Mouse (Mus musculus) liver, embryonic 11.5 days (tissue): ENCODE data around the gene Il17re. TPM values are rescaled to one million over a fixed set of nuclear protein-coding genes. Genes with fewer than 3 reads are reported as not detected.

Experiments used
- ATAC-seq: fragments of 200-750 bp; cut with Nextera tagmentation; replicated peaks from 2 replicates; pipeline ENCODE4 v1.8.0; 2017; ENCODE audit warnings: moderate number of reproducible peaks, mild to moderate bottlenecking, moderate TSS enrichment, moderate library complexity; ENCODE audit not compliant: low FRiP score
- DNase-seq: peaks from one replicate; pipeline ENCODE4 v3.0.0-alpha.2; 2017; ENCODE audit warnings: low spot score
- H3K27ac ChIP-seq: fragments of 300-500 bp; sonication (generic); 2 replicates; pipeline ENCODE4 v1.5.1; 2014; ENCODE audit warnings: mild to moderate bottlenecking, low read depth, low read length, control low read depth
- H3K27me3 ChIP-seq: fragments of 300-500 bp; sonication (generic); replicated peaks from 2 replicates; pipeline ENCODE4 v1.6.1; 2014; ENCODE audit warnings: low read length, mixed read lengths; ENCODE audit not compliant: control insufficient read depth, insufficient read depth
- H3K36me3 ChIP-seq: fragments of 300-500 bp; sonication (generic); 2 replicates; pipeline ENCODE4 v1.6.1; 2014; ENCODE audit warnings: mild to moderate bottlenecking, low read length, moderate library complexity, mixed read lengths; ENCODE audit not compliant: control insufficient read depth, insufficient read depth
- H3K4me1 ChIP-seq: fragments of 300-500 bp; sonication (generic); replicated peaks from 2 replicates; pipeline ENCODE4 v1.6.1; 2014; ENCODE audit warnings: low read length, mixed read lengths; ENCODE audit not compliant: control insufficient read depth, insufficient read depth
- H3K4me2 ChIP-seq: fragments of 300-500 bp; sonication (generic); 2 replicates; pipeline ENCODE4 v1.6.1; 2014; ENCODE audit warnings: mild to moderate bottlenecking, control low read depth, moderate library complexity
- H3K4me3 ChIP-seq: fragments of 300-500 bp; sonication (generic); 2 replicates; pipeline ENCODE4 v1.5.1; 2014; ENCODE audit warnings: low read depth, low read length, control low read depth
- H3K9ac ChIP-seq: fragments of 300-500 bp; sonication (generic); 2 replicates; pipeline ENCODE4 v1.6.1; 2014; ENCODE audit warnings: low read depth, low read length, control low read depth
- H3K9me3 ChIP-seq: fragments of 300-500 bp; sonication (generic); 2 replicates; pipeline ENCODE4 v1.6.1; 2016; ENCODE audit warnings: low read length, inconsistent platforms, mixed read lengths; ENCODE audit not compliant: control insufficient read depth
- WGBS: fragments of 180-500 bp; shearing (Covaris S2); extraction: QIAGEN DNeasy Blood & Tissue Kit; methylation state at CpG from one replicate; pipeline ENCODE4 v1.1.7; 2014; 5-methylcytosine and 5-hydroxymethylcytosine counted together
- polyA plus RNA-seq: library from polyadenylated mRNA; unstranded; fragments of >200 nt; fragmentation: Nextera tagmentation; extraction: Ambion mirVana; gene quantifications from 2 replicates; pipeline ENCODE4 v1.2.1, GENCODE M21; 2014

Il17re gene
- polyA plus RNA-seq, 1 experiment from 2014 or later, result 1.5 TPM

GRCm38 (mm10) chr6:113427397-113427796 is 30.9 kb upstream of the Il17re start:
- DNase-seq (no peak), ATAC-seq (no peak)
- Histone ChIP-seq H3K4me2 (no peak overlapping the region), H3K36me3 (no peaks in the 10 kb centered on the region), H3K4me1 (no peaks in the 10 kb centered on the region), H3K27me3 (no peaks in the 10 kb centered on the region), H3K4me3 (no peak overlapping the region), H3K9me3 (no peaks in the 10 kb centered on the region), H3K27ac (no peak overlapping the region), H3K9ac (no peak overlapping the region)
- 64% methylated on average over 3 of the region's 3 CpGs for WGBS

GRCm38 (mm10) chr6:113428006-113428405 is 30.3 kb upstream of the Il17re start:
- no peak for ATAC-seq
- H3K36me3 ChIP-seq, result no peaks in the 10 kb centered on the region
- H3K27ac ChIP-seq, result no peak overlapping the region
- H3K9ac ChIP-seq, result no peak overlapping the region
- H3K27me3 ChIP-seq, result no peaks in the 10 kb centered on the region
- H3K4me1 ChIP-seq, result no peaks in the 10 kb centered on the region
- no peak overlapping the region for H3K4me2 ChIP-seq
- no peaks in the 10 kb centered on the region for H3K9me3 ChIP-seq
- H3K4me3 ChIP-seq, result no peak overlapping the region
- WGBS, result 85% methylated on average over 16 of the region's 16 CpGs
- DNase-seq, result no peak

GRCm38 (mm10) chr6:113429965-113430364 is 28.3 kb upstream of the Il17re start:
- Histone ChIP-seq H3K36me3 (no peaks in the 10 kb centered on the region), H3K27ac (no peak overlapping the region), H3K4me1 (no peaks in the 10 kb centered on the region), H3K4me3 (no peak overlapping the region), H3K9ac (no peak overlapping the region), H3K27me3 (no peaks in the 10 kb centered on the region), H3K4me2 (no peak overlapping the region), H3K9me3 (no peaks in the 10 kb centered on the region)
- WGBS, result 58% methylated on average over 3 of the region's 3 CpGs
- no peak for DNase-seq
- ATAC-seq, result no peak

GRCm38 (mm10) chr6:113430846-113431245 is 27.4 kb upstream of the Il17re start:
- Histone ChIP-seq H3K4me3 (no peak overlapping the region), H3K36me3 (no peaks in the 10 kb centered on the region), H3K27ac (no peak overlapping the region), H3K4me2 (no peak overlapping the region), H3K9ac (no peak overlapping the region), H3K9me3 (no peaks in the 10 kb centered on the region), H3K27me3 (no peaks in the 10 kb centered on the region), H3K4me1 (no peaks in the 10 kb centered on the region)
- ATAC-seq (no peak), DNase-seq (no peak)
- WGBS, result 61% methylated on average over 3 of the region's 3 CpGs

GRCm38 (mm10) chr6:113431801-113432200 is 26.5 kb upstream of the Il17re start:
- no peaks in the 10 kb centered on the region for H3K36me3 ChIP-seq
- H3K27ac ChIP-seq, result no peak overlapping the region
- no peaks in the 10 kb centered on the region for H3K4me1 ChIP-seq
- H3K4me2 ChIP-seq, result no peak overlapping the region
- H3K9ac ChIP-seq, result no peak overlapping the region
- no peaks in the 10 kb centered on the region for H3K27me3 ChIP-seq
- 57% methylated on average over 3 of the region's 3 CpGs for WGBS
- no peak for ATAC-seq
- H3K4me3 ChIP-seq, result no peak overlapping the region
- no peaks in the 10 kb centered on the region for H3K9me3 ChIP-seq
- no peak for DNase-seq

GRCm38 (mm10) chr6:113433661-113434060 is 24.6 kb upstream of the Il17re start:
- H3K27ac ChIP-seq, result no peak overlapping the region
- 77% methylated on average over 3 of the region's 3 CpGs for WGBS

GRCm38 (mm10) chr6:113434691-113435090 is 23.6 kb upstream of the Il17re start:
- H3K27ac ChIP-seq, result no peak overlapping the region
- no peak for DNase-seq
- no peaks in the 10 kb centered on the region for H3K27me3 ChIP-seq
- no peaks in the 10 kb centered on the region for H3K4me1 ChIP-seq
- no peak for ATAC-seq
- H3K4me2 ChIP-seq, result no peak overlapping the region
- H3K36me3 ChIP-seq, result no peaks in the 10 kb centered on the region
- no peaks in the 10 kb centered on the region for H3K9me3 ChIP-seq
- no peak overlapping the region for H3K9ac ChIP-seq
- no peak overlapping the region for H3K4me3 ChIP-seq
- 60% methylated on average over 7 of the region's 7 CpGs for WGBS

More at GRCm38 (mm10) chr6:113433661-113434060, 24.6 kb upstream of the Il17re start:
- Histone ChIP-seq H3K9me3 (no peaks in the 10 kb centered on the region), H3K4me2 (no peak overlapping the region), H3K36me3 (no peaks in the 10 kb centered on the region), H3K4me1 (no peaks in the 10 kb centered on the region), H3K4me3 (no peak overlapping the region), H3K27me3 (no peaks in the 10 kb centered on the region), H3K9ac (no peak overlapping the region)
- ATAC-seq (no peak), DNase-seq (no peak)

- H3K27me3 ChIP-seq, result no peaks in the 10 kb centered on the region
- no peak for ATAC-seq
- no peak within 1 kb of the TSS for H3K9ac ChIP-seq
- no peaks in the 10 kb centered on the region for H3K4me1 ChIP-seq
- DNase-seq, result no peak
- 68% methylated on average over 9 of the region's 9 CpGs for WGBS
- no peak within 1 kb of the TSS for H3K4me3 ChIP-seq
- no peak within 1 kb of the TSS for H3K27ac ChIP-seq
- H3K36me3 ChIP-seq, result no peaks in the 10 kb centered on the region
- H3K4me2 ChIP-seq, result no peak within 1 kb of the TSS
- no peaks in the 10 kb centered on the region for H3K9me3 ChIP-seq
These were observed 22.5 kb upstream of the Il17re start, which contains the start of gene Cidec for GRCm38 (mm10) chr6:113435664-113436205. Gene Cidec, minus strand, starts transcription at chr6:113435760.

GRCm38 (mm10) chr6:113437135-113437534 is 21.1 kb upstream of the Il17re start:
- Histone ChIP-seq H3K27ac (no peak overlapping the region), H3K9ac (no peak overlapping the region), H3K4me1 (peaks cover 3% of the 10 kb centered on the region; the same call in 1 of the 2 replicates), H3K4me3 (no peak overlapping the region), H3K4me2 (no peak overlapping the region), H3K36me3 (no peaks in the 10 kb centered on the region), H3K27me3 (no peaks in the 10 kb centered on the region), H3K9me3 (no peaks in the 10 kb centered on the region)
- 69% methylated on average over 12 of the region's 12 CpGs for WGBS
- no peak for ATAC-seq
- DNase-seq, result no peak
